Mouse (Mus musculus) ZHBTc4 (cell line): Measurements from ENCODE around the gene Ptch1.

Source experiments
- DNase-seq: peaks from one replicate; pipeline ENCODE4 v3.0.0-alpha.2; 2011; ENCODE audit warnings: low read depth, low spot score

Gene Ptch1

DNA sequence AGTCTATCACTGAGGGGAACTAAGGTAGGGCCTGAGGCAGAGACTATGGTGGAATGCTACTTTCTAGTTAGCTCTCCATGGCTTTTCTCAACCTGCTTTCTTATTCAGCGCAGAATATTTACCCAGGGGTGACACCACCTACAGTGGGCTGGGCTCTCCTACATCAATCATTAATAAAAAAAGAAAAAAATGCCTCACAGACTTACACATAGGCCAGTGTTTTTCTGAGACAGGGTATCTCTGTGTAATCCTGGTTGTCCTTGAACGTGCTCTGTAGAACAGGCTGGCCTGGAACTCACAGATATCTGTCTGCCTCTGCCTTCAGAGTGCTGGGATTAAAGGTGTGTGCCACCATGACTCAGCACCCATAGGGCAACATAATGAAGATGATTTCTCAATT is 73.9 kb downstream of the Ptch1 start:
- no peak for DNase-seq

DNA sequence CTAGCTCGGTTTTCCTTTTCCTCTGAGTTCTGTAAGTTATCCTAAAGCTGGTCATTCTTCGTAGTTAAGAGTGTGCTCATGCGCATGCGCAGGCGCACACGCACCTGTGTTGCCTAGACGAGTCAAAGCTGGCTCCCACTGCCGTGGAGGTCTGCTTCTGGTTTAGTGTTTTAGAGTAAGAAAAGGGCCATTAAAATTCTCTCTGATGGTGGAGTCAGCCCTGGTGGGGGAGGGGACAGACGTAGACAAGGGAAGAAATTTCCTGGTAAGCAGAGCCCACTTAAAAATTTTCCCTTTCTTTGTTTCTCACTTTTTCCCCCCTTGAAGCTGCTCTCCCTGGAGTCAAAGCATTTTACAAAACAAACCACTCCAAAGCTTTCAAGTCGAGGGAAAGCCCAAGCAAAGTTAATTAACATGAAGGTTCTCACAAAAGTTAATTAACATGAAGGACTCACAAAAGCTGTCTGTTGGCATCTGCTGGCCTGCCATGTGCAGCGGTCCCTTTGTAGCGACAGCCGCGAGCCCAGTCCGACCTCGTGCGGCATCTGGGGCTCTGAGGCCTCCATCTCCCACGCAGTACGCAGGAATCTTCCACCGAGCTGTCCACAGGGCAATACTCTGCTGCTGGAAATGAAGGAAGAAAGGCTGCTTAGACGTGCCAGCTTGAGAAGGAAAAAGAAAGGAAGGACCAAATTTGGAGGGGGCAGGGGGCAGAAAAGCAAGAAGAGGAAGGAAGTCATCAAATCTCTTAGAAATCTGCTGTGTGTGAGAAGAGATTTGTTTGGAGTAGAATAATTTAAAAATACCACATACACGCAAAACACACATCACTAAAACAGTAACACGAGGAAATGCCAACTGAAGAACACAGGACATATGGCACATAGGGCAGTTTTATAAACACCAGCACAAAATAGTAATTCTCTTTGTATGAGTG is 76.5 kb downstream of the Ptch1 start, which contains the start of gene Fancc:
Gene Fancc, minus strand, starts transcription at position 633 of the 937 bp plus-strand sequence.
- peak; percentile 94 for DNase-seq

DNA sequence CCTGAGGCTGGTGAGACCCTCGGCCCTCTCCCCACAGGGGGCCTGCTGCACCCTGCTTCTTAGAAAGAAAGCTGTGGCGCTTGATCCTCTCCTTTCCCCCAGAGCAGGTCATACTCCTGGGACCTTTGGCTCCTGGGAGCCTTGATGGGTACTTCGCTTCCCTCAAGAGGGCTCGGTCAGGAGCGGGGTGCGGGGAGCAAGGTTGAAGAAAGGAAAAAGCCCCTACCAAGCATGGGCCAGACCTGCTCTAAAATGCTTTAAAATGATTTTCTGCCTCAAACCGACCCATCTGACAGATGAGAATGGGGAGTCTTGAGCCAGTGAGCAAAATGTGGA is 85.7 kb downstream of the Ptch1 start:
- DNase-seq: no peak

DNA sequence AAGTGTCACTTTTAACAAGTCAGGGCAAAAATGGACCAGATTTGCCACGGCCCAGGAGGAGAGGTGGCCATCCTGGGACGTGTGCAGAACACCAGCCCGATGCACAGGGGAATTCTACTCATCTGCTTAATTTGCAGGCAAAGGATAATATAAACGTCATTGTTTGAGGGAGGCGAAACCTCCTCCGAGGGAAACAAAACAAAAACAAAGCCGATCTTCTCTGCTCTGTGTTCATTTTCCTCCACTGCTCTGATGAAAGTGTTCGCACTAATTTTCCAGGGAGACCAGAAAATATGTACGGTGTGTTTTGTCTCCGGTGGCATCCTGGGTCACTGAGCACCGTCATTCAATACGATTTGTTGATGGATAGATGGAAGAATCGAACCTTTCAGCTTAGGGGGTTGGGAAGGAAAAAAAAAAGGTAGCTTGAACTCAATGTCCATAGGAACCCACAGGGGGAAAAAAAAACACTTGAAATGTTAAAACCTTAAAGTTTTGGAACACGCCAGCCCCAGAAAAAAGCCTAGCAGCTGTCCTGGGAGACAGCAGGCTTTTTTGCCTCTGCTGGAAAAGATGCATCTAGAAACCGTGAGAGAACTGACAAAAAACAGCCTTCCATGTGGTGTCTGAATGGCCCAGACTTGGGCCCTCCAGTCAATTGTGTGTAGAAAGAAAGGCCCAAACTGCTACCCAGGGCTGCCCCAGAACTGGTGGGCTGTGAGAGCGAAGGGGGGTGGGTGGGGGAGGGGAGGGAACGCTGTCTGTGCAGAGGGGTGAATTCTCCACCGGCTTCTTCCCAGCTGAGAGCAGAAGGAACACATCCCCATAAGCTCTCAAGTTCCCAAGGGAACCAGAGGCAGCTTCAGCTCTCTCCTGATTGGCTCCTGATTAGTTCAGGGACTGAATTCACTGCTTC is 86.3 kb downstream of the Ptch1 start:
- no peak for DNase-seq

DNA sequence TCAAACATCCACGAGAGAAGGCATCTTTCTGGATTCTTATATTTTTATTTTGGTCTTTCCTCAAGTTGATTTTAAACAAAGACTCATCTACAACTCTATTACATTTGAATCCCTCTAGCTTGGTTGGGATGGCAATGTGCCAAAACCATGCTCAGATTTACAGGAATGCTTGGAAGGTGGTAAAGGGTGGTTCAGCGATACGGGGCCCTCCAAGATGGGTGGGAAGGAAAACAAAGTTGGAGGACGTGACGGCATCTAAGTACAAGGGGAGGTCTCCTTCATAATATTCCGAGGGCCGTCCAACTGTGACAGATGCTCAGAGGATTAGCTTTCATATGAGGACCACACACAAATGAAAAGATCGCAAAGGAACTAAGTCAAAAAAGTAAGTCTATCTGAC is 98.0 kb downstream of the Ptch1 start:
- DNase-seq: no peak
